Comparison of ENCODE assay signal across 8 mouse cellular contexts in the genomic region with DNA sequence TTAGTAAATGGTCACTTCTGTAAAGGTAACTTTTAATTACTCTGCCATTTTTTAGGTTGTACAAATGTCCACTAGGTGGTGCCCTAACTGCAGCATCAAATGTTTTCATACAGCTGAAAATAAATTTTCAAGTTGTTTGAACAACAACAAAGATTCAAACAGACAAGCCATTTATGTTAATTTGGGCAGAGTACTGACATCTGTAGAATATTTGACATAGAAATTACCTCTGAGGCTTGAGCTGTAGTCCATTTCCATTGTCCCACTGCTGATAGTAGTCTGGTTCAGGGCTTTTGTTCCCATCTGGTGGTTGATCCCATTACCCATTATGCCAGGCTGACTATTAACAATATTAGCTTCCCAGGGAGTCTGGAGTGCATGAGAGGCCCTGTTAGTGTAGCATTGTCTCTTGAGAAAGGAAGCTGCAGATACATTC.
DNase-seq lines count a peak whose midpoint lies in the region; ATAC-seq and TF ChIP-seq lines count a peak whose summit lies in the region.

No protein-coding gene starts in this region.

- no peak overlapping the region for H3K4me3 ChIP-seq in embryonic facial prominence, embryonic 11.5 days (ENCODE audit: low read depth, low read length)
- no peak overlapping the region for H3K4me3 ChIP-seq in embryonic facial prominence, embryonic 10.5 days
- H3K4me3 ChIP-seq in neural tube, embryonic 11.5 days (ENCODE audit: low read depth, low read length) = no peak overlapping the region
- H3K4me3 ChIP-seq in neural tube, embryonic 15.5 days (replicated peaks) = no peak overlapping the region
- no peak overlapping the region for H3K4me3 ChIP-seq in forebrain, postnatal 0 days (ENCODE audit: low read depth, low read length)

- ATAC-seq in embryonic facial prominence, embryonic 11.5 days (replicated peaks; ENCODE audit: insufficient number of reproducible peaks, low FRiP score, low TSS enrichment, low read depth) = no peak
- peak; percentile 61 for ATAC-seq in neural tube, embryonic 11.5 days (ENCODE audit: insufficient read depth, low FRiP score, low TSS enrichment)
- no peak for ATAC-seq in neural tube, embryonic 15.5 days (ENCODE audit: low FRiP score)
- no peak for ATAC-seq in forebrain, postnatal 0 days

- H3K27me3 ChIP-seq in embryonic facial prominence, embryonic 11.5 days (ENCODE audit: control insufficient read depth, insufficient read depth, low read length) = no peaks in the 10 kb centered on the region
- no peaks in the 10 kb centered on the region for H3K27me3 ChIP-seq in embryonic facial prominence, embryonic 10.5 days (replicated peaks; ENCODE audit: low read depth, poor library complexity, severe bottlenecking)
- H3K27me3 ChIP-seq in neural tube, embryonic 11.5 days (ENCODE audit: control insufficient read depth, insufficient read depth, low read length) = no peaks in the 10 kb centered on the region
- no peaks in the 10 kb centered on the region for H3K27me3 ChIP-seq in neural tube, embryonic 15.5 days (replicated peaks)
- no peaks in the 10 kb centered on the region for H3K27me3 ChIP-seq in forebrain, postnatal 0 days (ENCODE audit: insufficient read depth, low read length)
- H3K27me3 ChIP-seq in splenic B cell, adult 2 months (ENCODE audit: control insufficient read depth, insufficient read depth, low read length, poor library complexity, severe bottlenecking) = no peaks in the 10 kb centered on the region

- peak; percentile 67 for TF ChIP-seq CTCF in forebrain, postnatal 0 days (IDR thresholded peaks at IDR 0.05; ENCODE audit: low read depth)

- H3K9ac ChIP-seq in embryonic facial prominence, embryonic 11.5 days (replicated peaks; ENCODE audit: low read length) = no peak overlapping the region
- H3K9ac ChIP-seq in neural tube, embryonic 11.5 days (ENCODE audit: low read length) = no peak overlapping the region
- H3K9ac ChIP-seq in neural tube, embryonic 15.5 days (replicated peaks) = no peak overlapping the region
- H3K9ac ChIP-seq in forebrain, postnatal 0 days = no peak overlapping the region

- H3K27ac ChIP-seq in embryonic facial prominence, embryonic 11.5 days (replicated peaks; ENCODE audit: low read depth, low read length) = no peak overlapping the region
- H3K27ac ChIP-seq in embryonic facial prominence, embryonic 10.5 days (replicated peaks) = no peak overlapping the region
- no peak overlapping the region for H3K27ac ChIP-seq in neural tube, embryonic 11.5 days (ENCODE audit: low read depth, low read length)
- no peak overlapping the region for H3K27ac ChIP-seq in neural tube, embryonic 15.5 days (replicated peaks)
- no peak overlapping the region for H3K27ac ChIP-seq in forebrain, postnatal 0 days (ENCODE audit: low read depth, low read length)

- H3K9me3 ChIP-seq in embryonic facial prominence, embryonic 11.5 days (replicated peaks; ENCODE audit: control insufficient read depth, low read length) = no peaks in the 10 kb centered on the region
- H3K9me3 ChIP-seq in embryonic facial prominence, embryonic 10.5 days = no peaks in the 10 kb centered on the region
- no peaks in the 10 kb centered on the region for H3K9me3 ChIP-seq in neural tube, embryonic 11.5 days (ENCODE audit: control insufficient read depth, low read length)
- no peaks in the 10 kb centered on the region for H3K9me3 ChIP-seq in neural tube, embryonic 15.5 days (replicated peaks)
- no peaks in the 10 kb centered on the region for H3K9me3 ChIP-seq in forebrain, postnatal 0 days (ENCODE audit: low read length)

- no peak overlapping the region for H3K4me2 ChIP-seq in embryonic facial prominence, embryonic 11.5 days (ENCODE audit: low read depth, low read length)
- H3K4me2 ChIP-seq in neural tube, embryonic 11.5 days (ENCODE audit: low read depth) = no peak overlapping the region
- H3K4me2 ChIP-seq in neural tube, embryonic 15.5 days = no peak overlapping the region
- no peak overlapping the region for H3K4me2 ChIP-seq in forebrain, postnatal 0 days (ENCODE audit: low read depth)

- no peaks in the 10 kb centered on the region for H3K4me1 ChIP-seq in embryonic facial prominence, embryonic 11.5 days (ENCODE audit: control insufficient read depth, insufficient read depth, low read length)
- 0 out of 2 replicates have a peak, but pooled peaks cover 4% of the 10 kb centered on the region for H3K4me1 ChIP-seq in embryonic facial prominence, embryonic 10.5 days
- no peaks in the 10 kb centered on the region for H3K4me1 ChIP-seq in neural tube, embryonic 11.5 days (ENCODE audit: control insufficient read depth, insufficient read depth, low read length)
- H3K4me1 ChIP-seq in neural tube, embryonic 15.5 days = peaks cover 25% of the 10 kb centered on the region
- H3K4me1 ChIP-seq in forebrain, postnatal 0 days (ENCODE audit: insufficient read depth) = no peaks in the 10 kb centered on the region

- H3K36me3 ChIP-seq in embryonic facial prominence, embryonic 11.5 days (replicated peaks; ENCODE audit: control insufficient read depth, insufficient read depth, low read depth, low read length) = no peaks in the 10 kb centered on the region
- H3K36me3 ChIP-seq in embryonic facial prominence, embryonic 10.5 days (replicated peaks) = 0 out of 2 replicates have a peak, but pooled peaks cover 2% of the 10 kb centered on the region
- H3K36me3 ChIP-seq in neural tube, embryonic 11.5 days (ENCODE audit: control insufficient read depth, insufficient read depth, low read length) = no peaks in the 10 kb centered on the region
- H3K36me3 ChIP-seq in neural tube, embryonic 15.5 days = no peaks in the 10 kb centered on the region
- H3K36me3 ChIP-seq in forebrain, postnatal 0 days (ENCODE audit: insufficient read depth) = no peaks in the 10 kb centered on the region
- 0 out of 2 replicates have a peak, but pooled peaks cover 4% of the 10 kb centered on the region for H3K36me3 ChIP-seq in splenic B cell, adult 2 months (ENCODE audit: control insufficient read depth, insufficient read depth, low read length, poor library complexity, severe bottlenecking)

- DNase-seq in embryonic facial prominence, embryonic 11.5 days (ENCODE audit: low spot score) = peak; percentile 59
- DNase-seq in embryonic facial prominence, embryonic 10.5 days (ENCODE audit: low spot score) = no peak
- peak; percentile 30 for DNase-seq in neural tube, embryonic 11.5 days (ENCODE audit: low spot score)
- peak; percentile 55 for DNase-seq in forebrain, postnatal 0 days
- peak; percentile 69 for DNase-seq in splenic B cell, adult 2 months (ENCODE audit: low read depth, low spot score)
- DNase-seq in layer of hippocampus, adult 9-10 months (ENCODE audit: low spot score) = no peak
- DNase-seq in frontal cortex, postnatal 36 days (ENCODE audit: low spot score in 2 of 2) = no peak

Comparison
In these comparisons a context has a peak if more than half of its experiments do, and no peak if none do; other contexts are left out.
1. DNase-seq: peak in embryonic facial prominence, embryonic 11.5 days (single experiment), neural tube, embryonic 11.5 days (single experiment), forebrain, postnatal 0 days (single experiment) and splenic B cell, adult 2 months (single experiment); none in embryonic facial prominence, embryonic 10.5 days (single experiment), layer of hippocampus, adult 9-10 months (single experiment) and frontal cortex, postnatal 36 days (0 of 2).